Mouse (Mus musculus) neutrophil, adult 5-6 weeks (primary cell): Measurements from ENCODE around the gene Taok3. TPM values are rescaled to one million over a fixed set of nuclear protein-coding genes. Genes with fewer than 3 reads are reported as not detected.

Source experiments
- ATAC-seq: fragments of 151-379, 151-347 bp; 2 replicates; pipeline ENCODE4 v1.8.0; 2017; ENCODE audit warnings: mild to moderate bottlenecking, moderate TSS enrichment; ENCODE audit not compliant: insufficient number of reproducible peaks, poor library complexity, low FRiP score, severe bottlenecking; ENCODE audit errors: extremely low read depth
- total RNA-seq: library from RNA; stranded (forward); fragments of 200-1000 nt; gene quantifications from 2 replicates; pipeline ENCODE4 v1.2.3, GENCODE M21; 2017

The Taok3 gene
- total RNA-seq, 1 experiment from 2014 or later, result 76.9 TPM

DNA sequence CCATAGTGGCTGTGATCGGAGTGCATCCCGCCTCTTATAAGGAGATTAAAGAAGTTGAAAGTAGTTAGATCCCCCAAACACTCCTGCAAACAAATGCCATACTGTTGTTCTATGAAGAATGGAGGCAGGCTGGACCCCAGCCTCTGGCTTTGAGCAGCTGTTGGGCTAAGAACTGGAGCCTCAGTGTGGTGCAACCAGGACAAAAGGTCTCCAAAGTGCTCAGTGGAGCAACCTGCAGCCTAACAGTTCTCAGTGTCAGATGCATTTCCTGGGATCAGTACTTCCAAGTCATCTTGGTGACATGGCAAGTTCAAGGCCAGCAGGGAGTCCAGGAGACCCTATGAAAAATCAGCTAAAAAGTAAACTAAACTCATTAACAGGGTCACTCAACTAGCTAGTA, 45.0 kb downstream of the Taok3 start:
- ATAC-seq, result no peak

DNA sequence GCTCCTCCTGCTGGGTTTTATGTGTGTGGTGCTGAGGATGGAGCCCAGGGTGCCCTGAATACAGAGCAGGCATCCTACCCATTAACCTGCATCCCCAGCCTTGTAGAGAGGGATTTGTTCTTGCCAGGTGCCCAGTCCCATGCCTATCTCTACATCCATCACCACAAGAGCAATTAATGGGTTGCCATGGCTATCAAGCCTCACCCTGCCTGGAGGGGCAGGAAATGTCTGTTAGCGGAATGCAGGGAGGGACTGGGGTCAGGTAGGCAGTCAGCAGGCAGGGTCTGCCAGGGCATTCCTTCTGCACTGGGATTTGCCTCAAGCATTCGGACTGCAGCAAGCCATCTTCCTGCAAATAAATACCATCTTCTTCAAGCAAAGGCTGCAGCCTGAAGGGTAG, 46.0 kb downstream of the Taok3 start:
- ATAC-seq, result no peak

DNA sequence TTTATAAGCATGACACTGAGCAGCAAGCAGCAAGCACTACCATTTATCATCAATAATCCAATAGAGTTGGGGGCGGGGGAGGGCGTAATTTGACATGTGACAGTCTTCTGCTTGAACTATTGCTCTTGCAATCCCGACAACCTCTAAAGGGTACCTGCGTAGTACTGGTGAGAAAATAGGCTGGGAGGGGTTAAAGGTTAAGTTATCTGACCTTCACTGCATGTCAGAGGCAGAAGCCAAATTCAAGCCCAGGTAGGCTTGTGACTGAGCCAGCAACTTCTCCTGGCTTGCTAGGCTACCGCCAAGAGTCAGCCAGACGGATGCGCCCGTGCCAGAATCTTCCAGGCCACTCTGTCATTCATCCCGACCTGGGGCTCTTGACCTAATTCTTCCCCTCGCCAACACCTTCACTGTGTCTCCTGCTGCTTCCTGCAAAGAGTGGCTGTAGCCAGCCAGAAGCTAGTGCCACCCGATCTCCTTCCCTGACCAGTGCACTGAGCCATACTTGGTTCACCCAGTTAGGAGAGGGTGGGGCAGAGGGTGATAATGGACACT, 47.0 kb downstream of the Taok3 start:
- no peak for ATAC-seq

- ATAC-seq, result no peak
Measured at GRCm38 (mm10) chr5:117168351-117169100, 48.6 kb downstream of the Taok3 start.

DNA sequence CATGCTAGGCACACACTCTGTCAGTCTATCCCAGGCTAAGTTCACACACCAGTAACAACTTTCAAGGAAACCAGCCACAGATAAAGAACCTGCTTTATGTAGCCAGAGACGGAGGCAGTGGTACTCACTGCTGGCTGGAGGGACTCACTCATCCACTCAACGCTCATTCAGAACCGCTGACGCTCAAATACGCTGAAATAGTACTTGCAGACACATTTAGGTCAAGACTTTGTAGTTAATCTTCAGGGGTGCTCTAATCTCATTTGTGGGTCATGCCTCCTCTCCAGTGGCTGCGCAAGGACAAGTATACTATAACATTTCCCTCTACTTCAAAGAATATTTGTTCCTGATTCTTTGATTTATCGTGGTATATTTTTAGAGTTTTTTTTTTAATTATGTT, 54.1 kb downstream of the Taok3 start:
- no peak for ATAC-seq

GRCm38 (mm10) chr5:117175896-117176295, 56.0 kb downstream of the Taok3 start:
- no peak for ATAC-seq

DNA sequence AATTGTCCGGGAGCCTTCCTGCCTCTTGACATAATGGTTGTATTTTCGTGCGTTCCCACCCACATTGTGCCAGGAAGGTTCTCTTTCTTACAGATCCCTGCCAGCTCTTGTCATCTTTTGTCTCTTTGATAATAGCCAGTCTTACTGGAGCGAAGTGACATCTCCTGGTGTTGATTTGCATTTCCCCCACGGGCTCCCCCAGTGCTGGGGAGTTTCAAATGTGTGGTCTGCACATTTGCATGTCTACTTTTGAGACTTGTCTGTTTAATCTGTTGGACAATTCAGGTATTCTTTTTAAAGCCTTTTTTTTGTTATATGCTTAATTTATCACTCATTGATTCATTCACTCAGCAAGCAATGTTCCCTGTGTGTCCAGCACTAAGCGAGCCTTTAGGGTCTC, 58.1 kb downstream of the Taok3 start:
- 0 out of 2 replicates have a peak, but pooled peaks have one; percentile 32 for ATAC-seq

DNA sequence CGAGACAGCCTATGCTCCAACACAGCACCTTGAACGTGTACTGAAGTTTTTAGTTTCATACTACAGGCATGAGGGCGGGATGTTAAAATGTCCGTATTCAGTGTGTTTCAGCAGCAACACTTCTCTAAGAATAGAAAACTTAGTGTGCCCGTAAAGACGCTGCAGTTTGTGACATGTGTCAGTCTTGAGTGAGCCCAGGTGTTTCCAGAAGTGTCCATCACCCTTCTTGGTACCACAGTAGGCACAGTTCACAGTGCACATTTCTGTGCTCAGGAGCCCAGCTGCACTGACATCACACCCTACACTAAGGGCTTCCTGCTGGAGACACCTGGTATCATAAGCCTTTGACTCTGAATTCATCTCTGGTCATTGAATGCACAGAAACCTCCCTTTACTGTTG, 58.6 kb downstream of the Taok3 start:
- no peak for ATAC-seq

- no peak for ATAC-seq
Measured at GRCm38 (mm10) chr5:117181921-117182320, 62.0 kb downstream of the Taok3 start.

DNA sequence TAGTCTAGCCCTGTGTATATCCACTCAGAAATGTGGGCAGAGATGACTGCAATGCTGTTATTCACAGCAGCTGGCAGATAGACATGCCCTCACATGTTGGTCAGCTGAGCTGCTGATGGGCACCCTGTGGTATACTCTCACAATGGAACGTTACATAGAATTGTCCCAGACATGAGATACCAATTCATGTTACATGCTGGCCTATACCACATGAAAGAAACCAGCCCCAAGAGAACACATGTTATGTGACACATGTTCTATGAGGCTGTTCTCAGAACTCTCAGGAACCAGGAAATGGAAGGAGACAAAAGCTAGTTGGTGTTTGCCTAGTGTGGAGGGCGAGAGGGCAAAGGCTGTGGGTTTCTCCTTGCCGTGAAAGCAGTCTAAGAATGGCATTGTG, 62.5 kb downstream of the Taok3 start:
- no peak for ATAC-seq

GRCm38 (mm10) chr5:117184832-117185231, 64.9 kb downstream of the Taok3 start:
- ATAC-seq, result no peak

- ATAC-seq, result no peak
Measured at GRCm38 (mm10) chr5:117185673-117186072, 65.7 kb downstream of the Taok3 start.

- ATAC-seq, result no peak
Measured at GRCm38 (mm10) chr5:117192061-117192460, 72.1 kb downstream of the Taok3 start.

DNA sequence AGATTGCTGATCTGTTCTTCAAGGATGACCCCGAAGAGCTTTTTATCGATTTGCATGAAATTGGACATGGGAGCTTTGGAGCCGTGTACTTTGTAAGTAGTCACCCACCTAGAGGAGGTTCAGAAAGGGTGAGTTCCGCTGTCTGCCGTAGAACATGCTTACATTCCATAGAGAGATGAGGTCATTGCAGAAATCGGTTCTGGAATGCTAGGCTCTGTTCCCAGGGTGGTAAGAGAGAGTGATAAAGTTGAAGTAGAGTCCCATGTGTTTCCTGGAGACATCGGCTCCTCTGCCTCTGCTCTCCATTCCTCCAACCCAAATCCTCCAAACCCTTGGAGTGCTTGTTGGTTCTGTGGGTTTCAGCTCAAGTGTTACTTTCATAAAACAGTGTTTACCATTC, 73.8 kb downstream of the Taok3 start:
- no peak for ATAC-seq

DNA sequence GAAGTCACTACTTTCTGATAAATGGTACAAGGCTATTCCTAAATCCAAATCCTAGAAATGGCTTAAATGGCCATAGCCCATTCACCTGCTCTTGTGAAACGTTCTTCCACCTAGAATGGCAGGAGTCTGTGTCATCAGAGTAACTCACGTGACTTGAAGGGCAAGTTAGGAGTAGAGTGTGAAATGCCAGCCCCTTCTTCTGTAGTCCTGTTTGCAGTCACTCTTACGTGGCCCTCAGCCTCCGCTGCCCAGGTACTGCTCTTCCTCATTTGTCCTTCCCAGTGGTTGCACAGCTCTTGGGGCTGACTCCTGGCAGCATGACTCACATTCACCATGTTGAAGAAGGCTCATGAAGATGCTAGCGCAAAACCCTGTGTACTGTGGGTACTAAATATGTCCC, 74.7 kb downstream of the Taok3 start:
- ATAC-seq, result no peak

DNA sequence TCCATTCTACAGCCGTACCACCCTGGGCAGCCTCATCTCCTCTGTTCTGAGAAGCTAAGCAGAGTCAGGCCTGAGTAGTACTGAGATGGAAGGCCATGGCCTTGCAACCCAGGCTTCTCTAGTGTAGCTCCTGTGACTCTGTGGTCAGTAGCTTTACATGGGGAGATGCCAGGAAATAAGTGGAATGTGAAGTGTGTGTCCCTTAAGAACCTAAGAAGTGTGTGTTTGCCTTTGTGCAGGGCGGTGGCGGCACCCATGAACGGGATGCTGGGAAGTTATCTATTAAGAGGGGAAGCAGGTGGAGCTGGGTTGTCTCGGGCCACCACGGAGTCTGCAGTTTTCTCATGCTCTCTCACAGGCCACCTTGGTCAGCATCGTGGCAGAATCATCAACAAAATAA, 76.6 kb downstream of the Taok3 start:
- no peak for ATAC-seq

- ATAC-seq, result no peak
Measured at GRCm38 (mm10) chr5:117198390-117198789, 78.5 kb downstream of the Taok3 start.

DNA sequence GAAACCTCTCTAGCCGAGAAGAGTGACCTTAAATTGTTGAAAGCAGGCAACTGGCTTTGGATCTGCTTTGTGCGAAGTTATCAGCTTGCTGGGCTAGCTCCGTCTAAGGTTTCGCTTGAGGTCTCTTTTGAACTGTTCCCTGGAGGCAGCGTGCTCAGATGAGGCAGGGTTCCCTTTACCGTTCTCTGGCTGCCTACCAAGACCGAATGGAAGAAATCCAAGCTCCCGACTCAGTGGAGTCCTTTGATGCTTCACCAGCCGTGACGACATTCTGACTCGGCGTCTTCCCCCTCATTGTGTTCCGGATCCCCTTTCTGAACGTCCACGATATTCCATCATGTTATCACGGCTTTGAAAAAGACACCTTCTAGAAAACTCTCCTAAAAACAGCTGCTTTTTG, 87.4 kb downstream of the Taok3 start:
- ATAC-seq, result no peak

- no peak for ATAC-seq
Measured at GRCm38 (mm10) chr5:117214016-117214415, 94.1 kb downstream of the Taok3 start.

- no peak for ATAC-seq
Measured at GRCm38 (mm10) chr5:117231059-117231458, 111.1 kb downstream of the Taok3 start.

- ATAC-seq, result no peak
Measured at GRCm38 (mm10) chr5:117236540-117236939, 116.6 kb downstream of the Taok3 start.
